Mouse (Mus musculus) heart, postnatal 0 days (tissue): ENCODE data around the gene Pin1.

Experiments used
- CTCF ChIP-seq: IDR thresholded peaks from 2 replicates; pipeline ENCODE4 v1.5.1; 2016; ENCODE audit warnings: antibody characterized with exemption, control low read depth, low read depth
- EP300 ChIP-seq: IDR thresholded peaks from 2 replicates; pipeline ENCODE4 v1.6.1; 2016; ENCODE audit warnings: antibody characterized with exemption, low read depth

- no peak for TF ChIP-seq CTCF
- no peak for TF ChIP-seq EP300
Observed at GRCm38 (mm10) chr9:20696107-20696712, 44.3 kb downstream of the Pin1 start.
